Mouse (Mus musculus) G1E (cell line): ENCODE measurements at regions not wholly inside any gene's neighbourhood (a gene's known extent, or its start where the extent isn't known, plus 50 kb on each side); places are given as distances from the start of the nearest gene placed in this dataset.

Experiments
- CTCF ChIP-seq: IDR thresholded peaks from 2 replicates; pipeline ENCODE4 v1.5.1; 2012; ENCODE audit warnings: low read depth, low read length, inconsistent platforms, mixed read lengths
- GATA1 ChIP-seq: IDR thresholded peaks from 2 replicates; pipeline ENCODE4 v1.6.1; 2012; ENCODE audit warnings: borderline replicate concordance, low read length, inconsistent platforms, mixed read lengths
- TAL1 ChIP-seq: conservative IDR thresholded peaks from 2 replicates; pipeline ENCODE4 v1.6.1; 2012; ENCODE audit warnings: low read depth, low read length, inconsistent platforms, mixed read lengths

- TF ChIP-seq CTCF (no peak), GATA1 (no peak), TAL1 (no peak)
These were observed 104.6 kb downstream of the Sp3 start for GRCm38 (mm10) chr2:72875677-72876076.
